Mouse (Mus musculus): ENCODE data around the gene Neurl1b.

The Neurl1b gene

DNA sequence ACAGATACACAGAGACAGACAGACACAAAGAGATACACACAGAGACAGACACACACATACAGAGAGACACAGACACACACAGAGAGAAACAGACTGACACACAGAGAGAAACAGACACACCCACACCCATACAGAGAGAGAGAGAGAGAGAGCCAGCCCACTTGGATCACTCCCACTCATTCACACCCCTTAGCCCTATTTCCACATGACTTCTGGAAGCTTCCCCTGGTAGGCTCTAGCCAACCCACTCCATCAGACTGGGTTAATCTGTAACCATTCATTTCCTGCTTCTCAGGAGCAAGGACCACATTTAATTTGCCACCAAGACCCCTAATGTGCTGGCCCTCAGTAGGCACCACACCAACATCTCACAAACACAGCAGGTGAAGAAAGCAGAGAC lies 42.9 kb downstream of the Neurl1b start:
- DNase-seq, result no peak

DNA sequence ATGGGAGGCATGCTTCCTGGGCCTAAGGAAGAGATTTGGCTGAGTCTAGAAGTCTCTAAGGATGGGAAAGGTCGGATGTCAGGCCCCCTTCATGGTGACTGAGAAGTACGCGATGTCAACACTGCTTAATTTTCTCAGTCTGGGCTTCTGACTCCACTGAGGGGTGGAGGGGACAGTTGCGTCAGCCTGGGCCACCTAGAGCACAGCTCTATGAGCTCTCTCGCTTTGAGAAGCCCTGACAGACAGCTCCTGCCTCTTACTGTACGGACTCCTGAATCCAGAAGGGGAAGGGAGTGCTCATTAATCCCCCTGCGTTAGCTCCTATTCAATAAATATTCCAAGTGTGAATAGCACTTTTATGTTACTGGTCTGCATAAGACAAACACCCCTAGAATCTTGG lies 43.4 kb downstream of the Neurl1b start:
- no peak for DNase-seq

DNA sequence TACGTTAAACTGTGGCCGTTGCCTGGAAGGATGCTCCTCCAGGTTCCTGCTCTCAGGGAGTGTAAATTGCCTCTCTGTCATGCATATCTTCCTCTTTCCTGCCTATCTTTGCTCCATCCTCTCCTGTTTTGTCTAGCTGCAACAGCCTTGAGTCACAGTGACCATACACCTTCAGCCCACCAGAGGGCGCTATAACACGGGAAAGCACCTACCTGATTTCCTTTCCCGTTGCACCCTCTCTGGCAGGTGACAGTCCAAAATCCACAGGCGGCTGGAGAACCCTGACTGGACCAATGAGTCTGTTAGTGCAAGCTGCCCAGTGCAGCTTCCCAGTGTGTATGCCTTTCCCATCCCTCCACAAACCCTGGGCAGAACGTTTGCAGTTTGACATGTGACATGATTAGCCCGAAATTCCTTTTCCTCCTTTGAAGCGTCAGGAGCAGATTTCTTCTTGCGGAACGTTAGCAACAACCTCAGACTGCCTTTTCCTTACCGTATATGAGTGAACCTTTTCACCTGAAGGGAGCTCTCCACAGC lies 48.1 kb downstream of the Neurl1b start:
- peak; percentile 77 for DNase-seq

DNA sequence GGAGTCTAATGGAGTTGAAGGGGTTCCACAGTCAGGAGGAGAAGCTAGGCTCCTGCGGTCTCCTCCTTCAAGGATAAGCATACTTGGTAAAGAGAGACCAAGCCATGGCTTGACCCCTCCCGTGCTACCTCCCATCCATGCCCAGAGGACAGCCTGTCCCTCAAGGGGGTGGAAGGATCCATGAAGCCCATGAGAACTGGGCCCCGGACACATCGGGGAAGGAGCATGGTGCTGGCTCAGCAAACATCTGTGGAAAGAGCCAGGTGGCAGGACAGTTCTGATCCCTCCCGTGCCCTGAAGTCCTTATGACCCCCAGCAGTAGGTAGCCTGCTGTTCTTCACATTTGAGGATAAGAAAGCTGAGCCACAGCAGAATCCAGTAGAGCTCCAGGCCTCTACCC lies 48.8 kb downstream of the Neurl1b start:
- DNase-seq, result no peak

DNA sequence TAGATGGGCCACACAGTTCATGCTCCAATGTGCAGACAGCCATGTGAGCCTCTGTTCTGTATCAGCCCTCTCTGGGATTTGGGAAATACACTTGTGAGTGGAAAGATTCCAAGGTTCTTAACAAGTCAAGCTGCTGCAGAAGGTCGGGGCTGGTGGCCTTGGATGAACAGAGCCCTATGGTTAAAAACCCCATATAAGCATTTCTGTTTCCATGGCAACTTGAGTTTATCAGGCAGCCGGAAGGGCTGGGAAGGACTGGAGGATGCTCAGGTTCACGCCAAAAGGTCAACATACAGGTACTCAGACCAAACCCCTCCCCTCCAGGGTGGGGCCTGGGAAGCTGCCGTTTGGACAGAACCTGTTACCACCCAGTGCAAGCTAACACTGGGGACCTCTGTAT lies 49.4 kb downstream of the Neurl1b start:
- no peak for DNase-seq

DNA sequence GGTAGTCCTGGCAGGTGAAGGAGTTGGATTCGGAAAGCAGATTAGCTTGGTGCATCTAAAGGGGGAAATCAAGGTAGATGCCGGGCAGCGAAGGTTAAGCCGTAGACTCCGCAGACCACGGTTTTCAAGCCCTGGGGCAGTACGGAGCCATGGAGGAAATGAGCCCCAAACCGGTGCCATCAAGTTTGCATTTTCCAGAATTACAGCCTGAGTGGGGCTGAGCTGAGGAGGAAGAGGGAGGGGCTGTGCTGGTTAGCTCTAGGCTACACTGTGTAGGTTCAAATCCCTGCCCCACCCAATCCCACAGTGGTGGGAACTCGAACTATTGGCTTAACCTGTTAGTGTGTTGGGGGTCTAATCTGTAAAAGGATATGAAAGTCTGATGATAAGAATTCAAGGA lies 49.9 kb downstream of the Neurl1b start:
- no peak for DNase-seq

DNA sequence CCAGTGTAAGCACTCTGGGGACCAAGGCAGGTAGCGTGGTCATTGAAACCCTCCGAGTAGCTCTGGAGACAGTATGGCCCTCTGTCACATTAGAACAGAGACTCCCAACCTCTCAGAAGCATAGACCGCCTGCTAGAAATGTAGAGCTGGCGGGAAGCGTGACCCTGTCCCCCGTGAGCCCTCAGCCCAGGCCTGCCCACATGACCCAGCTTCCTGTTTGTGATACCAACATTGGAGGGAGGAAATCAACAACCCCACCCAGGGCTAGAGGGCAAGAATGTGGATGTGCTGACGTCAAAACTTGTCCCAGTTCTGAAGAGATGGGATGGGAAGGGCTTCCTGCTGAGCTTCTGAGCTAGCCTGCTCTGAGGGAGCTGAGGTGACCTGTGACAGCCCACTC lies 50.3 kb downstream of the Neurl1b start:
- no peak for DNase-seq

DNA sequence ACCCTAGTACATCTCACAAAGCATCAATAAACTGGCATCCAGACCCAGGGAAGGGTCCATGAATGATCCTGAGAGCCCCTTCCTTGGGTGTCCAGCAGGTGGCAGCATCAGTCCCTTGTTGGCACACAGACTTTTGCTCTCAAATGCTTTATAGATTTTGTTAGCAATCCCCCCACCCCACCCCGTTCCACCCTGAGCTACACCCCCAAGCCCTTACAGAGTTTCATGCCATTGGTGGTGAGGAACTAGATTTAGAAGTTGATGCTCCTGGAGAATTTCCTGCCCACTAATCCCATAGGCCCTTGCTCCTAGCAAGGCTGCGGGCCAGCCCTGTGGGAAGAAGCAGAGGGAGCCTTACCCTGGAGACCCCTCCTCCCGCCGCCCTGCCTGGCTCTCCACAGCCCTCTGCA lies 52.1 kb downstream of the Neurl1b start:
- DNase-seq, result peak; percentile 72

DNA sequence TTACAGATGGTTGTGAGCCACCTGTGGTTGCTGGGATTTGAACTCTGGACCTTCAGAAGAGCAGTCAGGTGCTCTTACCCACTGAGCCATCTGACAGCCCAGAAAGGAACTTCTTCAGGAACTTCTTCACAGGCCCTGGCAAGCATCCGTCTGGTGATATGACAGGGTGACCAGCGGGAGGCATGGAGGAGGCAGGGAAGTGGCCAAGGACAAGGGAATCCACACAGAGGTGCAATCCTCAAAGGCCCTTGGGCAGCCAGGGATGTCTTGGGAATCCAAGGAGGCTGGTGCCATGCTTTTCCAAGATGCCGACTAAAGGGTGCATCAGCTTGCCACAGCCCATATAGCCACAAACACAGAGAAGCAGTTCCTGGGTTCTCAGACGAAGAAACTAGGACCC lies 53.0 kb downstream of the Neurl1b start:
- no peak for DNase-seq

DNA sequence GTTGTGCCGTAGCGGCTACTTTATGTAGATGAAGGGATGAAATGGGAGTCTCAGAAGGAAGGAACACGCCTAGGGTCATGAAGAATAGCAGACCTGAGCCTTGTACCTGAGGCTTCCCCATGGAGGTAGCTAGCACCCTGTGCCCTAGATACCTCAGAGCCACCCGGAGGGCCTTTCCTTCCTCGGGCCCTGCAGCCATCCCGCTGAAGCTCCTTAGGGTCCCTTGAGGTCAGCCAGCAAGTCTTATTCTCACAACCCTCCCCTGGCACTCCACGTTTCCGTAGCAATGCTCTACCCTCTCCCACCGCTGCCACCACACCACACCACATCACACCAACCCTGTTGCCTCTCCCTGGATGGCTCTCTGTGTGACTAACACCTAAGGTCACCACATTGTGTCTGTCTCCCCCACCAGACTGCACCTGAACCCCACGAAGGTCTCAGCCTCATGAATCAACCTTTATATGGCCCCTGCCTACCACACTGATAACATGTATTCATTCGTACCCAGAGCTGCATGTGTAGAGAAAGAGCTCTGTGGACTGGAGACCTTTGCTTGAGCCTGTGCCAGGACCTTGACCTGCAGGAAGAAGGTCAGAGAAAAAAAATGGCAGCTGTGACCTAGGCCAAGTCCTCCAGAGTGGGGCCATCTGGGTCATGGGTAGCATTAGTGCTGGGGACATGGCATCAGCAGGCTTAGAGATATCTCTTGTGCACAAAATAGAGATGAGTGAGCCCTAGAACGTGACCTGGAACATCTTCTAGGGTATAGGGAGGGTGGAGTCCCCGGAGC lies 53.7 kb downstream of the Neurl1b start:
- no peak for DNase-seq

DNA sequence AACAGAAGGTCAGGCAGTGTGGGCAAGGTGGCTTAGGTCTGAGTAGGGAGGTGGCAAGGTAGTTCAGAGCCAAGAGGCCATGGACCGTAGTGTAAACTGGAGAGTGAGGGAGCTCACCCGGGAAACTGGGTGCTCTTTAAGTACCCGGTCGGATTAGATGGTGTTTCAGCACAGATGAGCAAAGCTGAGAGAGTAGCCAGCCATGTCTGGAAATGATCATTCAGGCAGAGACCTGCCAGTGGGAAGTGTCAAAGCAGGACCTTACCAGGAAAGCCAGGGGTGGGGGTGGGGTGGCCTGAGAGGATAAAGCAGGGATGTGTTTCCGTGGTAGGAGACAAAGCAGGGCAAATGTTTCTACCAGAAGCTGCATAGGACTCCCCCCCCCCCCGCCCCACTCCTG lies 62.2 kb downstream of the Neurl1b start:
- no peak for DNase-seq

DNA sequence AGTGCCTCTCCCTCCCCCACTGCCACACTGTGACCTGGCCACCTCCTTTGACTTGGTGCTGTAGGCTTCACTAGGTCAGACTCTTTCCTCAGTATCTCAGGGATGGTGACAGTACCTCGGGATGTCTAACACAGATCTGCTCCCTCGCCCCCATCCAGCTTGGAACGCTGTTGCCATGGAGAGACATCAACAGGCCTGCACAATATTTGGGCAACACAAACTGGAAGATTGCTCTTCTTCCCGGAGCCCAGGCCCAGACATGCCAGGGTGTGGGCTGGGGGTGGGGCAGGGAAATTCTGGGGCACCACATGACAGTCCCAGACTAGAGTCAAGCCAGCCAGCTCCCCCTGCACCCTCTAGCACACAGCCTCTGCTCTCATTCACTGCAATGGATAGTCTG lies 64.0 kb downstream of the Neurl1b start:
- no peak for DNase-seq

DNA sequence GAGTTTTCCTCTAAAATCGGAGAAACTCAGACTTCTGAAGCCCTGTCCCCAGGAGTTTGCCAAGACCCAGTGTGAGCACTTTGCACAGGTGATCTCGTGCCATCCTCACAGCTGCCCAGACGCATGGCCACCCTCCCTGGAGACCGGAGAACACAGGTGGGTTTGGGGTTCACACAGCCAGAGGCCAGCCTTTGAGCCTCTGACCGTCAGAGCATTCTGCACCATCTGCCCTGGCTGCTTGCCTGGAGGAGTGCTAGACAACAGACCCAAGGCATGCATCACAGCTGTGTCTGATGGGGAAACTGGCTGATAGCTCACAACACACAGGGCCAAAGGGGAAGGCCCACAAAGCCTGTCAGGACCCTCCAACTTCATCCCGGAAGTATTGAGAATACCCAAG lies 65.0 kb downstream of the Neurl1b start:
- DNase-seq, result no peak

DNA sequence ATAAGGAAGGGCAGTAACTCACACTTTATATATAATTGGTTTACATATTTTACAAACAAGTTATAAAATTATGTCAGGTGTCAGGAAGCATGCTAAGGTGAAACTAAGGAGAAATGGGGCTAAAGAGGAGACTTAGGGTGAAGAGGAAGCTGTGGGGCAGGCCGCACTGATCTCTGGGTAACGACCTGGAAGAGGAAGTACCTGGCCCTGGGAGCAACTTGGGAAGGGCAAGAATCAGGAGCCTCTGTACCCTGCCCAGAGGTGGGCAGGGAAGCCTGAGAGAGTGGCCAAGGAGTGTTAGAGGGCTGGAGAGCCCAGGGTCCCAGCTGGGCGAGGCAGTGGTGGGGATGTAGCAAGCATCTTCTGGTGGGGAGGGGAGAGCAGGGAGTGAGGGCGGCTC lies 66.3 kb downstream of the Neurl1b start:
- no peak for DNase-seq

DNA sequence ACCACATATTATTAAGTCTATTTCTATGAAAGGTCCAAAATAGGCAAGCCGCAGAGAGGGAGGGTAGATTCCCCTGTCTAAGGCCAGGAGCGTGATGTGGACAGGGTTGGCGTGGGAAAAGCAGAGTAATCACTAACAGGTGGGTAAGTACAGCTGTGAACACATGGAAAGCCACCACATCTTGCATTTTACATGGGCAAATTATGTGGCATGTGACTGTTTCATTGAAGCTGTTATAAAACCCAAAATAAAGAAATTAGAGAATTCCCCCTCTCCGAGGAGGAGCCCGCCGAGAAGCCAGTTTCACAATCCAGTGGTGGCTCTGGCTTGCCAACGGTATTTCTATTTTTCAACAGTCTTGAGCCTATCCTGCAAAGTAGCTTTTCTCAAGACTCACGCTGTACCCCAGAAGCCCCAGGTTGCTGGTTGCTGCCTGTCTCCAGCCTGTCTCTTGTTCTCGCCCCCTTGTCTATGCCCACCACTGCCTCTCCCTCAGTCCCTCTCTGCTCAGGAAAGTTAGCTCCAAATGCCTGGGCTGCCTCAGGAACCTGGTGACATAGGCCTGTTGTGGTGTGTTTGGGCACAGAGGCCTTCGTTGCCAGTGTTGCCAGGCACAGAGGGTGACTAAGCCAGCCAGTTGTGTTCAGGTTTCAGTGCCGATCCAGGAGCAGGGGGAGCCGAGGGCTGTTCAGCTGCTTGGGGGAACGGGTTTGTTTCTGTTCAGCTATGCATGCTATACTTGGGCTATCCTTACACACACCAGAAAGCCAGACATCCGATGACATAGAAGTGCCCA lies 70.2 kb downstream of the Neurl1b start:
- DNase-seq, result no peak

DNA sequence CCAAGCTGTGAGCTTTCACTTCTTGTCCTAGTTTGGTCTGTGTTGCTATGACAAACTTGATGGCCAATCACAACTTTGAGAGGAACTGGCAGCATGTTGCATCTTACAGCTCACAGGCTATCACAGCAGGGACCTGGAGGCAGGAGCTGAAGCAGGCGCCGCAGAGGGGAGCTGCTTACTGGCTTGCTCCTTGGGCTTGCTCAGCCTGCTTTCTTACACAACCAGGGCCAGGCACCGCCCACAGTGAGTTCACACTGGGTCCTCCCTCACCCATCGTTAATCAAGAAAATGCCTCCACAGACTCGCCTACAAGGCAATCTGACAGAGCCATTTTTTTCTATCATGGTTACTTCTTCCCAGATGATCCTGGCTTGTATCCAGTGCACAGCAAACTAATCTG lies 72.6 kb downstream of the Neurl1b start:
- no peak for DNase-seq

DNA sequence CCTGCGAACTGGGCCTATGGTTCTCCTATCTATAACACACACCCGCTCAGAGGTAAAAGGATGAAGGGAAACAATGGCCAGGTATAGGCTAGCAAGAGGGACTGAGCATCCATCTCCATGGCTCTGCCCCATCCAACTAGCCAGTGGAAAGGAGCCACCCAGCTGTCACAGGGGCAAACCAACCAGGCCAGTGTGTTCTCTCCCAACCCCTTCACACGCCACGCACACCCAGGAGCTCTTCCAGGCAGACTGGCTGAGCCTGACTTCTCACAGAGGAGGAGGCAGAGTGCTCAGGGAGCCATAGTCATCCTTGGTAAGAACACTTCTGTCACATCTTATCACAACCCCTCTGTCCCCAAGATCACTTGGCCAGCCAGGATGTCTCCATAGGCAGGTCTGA lies 73.3 kb downstream of the Neurl1b start:
- no peak for DNase-seq

DNA sequence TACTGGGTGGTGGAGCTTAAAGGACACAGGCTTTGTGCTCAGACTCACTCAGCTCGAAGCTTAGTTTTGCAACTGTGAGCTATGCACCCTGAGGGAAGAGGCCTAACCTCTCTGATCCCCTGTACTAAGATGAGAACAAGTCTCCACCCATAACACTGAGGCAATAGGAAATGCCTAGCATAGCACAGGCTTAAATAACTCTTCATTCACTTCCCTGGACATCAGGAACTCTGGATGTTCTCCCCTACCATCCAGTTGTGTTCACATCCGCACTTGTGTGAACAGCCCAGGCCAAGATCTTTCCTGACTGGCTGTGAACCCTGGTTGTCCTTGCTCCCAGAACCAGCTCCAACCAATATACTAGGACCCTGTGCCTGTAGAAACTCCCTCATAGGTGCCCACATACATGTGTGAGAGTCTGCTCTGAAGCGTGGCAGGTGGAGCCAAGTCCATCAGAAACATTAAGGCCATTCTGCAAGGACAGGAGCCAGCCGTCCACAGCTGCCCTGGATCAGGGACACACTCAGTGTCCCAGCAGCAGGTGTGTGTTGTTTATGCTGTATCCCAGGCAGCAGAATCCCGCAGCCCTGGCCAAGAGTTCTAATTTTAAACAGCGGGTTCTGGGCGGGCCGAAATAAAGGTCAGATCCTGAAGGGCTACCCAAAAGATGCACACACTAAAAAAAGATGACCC lies 74.2 kb downstream of the Neurl1b start:
- DNase-seq, result no peak

DNA sequence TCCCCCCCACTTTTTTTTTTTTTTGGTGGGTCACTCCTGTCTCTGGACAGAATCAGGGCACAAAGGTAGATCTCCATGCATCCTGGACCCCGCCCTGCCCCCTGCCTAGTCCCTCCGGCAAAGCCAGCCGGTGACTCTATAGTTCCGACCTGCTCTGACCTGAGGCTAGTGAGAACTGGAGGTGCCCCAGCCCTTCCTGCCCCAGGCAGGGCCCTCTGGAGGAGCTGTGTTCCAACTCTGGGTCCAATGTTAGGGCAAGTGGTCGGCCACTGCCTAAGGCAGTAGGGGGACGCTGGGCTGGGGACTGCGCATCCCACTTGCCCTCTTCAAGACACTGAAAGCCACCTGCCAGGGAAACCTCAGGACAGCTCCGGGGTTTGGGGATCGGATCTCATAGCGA lies 75.4 kb downstream of the Neurl1b start:
- no peak for DNase-seq

DNA sequence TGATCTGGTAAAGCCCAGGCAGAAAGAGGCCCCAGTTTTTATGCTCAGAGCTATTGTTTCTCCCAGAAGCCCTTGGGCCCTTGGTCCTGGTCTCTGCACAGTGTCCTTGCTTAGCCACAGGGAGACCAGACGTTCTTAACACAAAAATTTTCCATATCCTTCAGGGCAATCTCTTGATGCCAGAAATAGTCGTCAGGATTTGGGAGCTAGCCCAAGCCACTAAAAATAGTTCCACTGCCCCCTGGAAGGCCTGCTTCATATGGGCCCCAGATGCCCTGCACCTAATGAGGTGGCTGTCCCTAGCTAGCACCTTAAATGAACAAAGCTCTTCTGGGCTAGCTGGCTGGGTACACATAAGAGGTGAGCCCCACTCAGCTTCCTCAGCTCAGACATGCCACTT lies 76.3 kb downstream of the Neurl1b start:
- no peak for DNase-seq

DNA sequence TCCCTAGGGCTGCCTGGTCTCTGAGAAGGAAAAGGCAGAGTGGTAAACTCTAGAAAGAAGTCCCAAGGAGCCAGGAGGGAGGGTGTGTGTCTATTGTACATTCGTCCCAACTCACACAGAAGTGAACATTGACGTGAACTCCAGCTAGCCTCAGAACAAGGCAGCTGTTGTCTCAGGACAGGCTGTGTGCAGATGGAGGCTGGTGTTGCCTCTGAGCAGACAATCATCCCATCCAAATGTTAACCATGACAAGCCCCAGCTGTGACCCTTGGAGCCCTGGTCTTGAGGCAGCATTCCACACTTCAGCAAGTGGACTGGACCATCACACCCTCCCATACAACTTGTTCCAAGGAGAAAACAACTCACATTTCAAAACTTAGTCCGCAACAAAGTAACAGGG lies 77.6 kb downstream of the Neurl1b start:
- DNase-seq, result no peak

DNA sequence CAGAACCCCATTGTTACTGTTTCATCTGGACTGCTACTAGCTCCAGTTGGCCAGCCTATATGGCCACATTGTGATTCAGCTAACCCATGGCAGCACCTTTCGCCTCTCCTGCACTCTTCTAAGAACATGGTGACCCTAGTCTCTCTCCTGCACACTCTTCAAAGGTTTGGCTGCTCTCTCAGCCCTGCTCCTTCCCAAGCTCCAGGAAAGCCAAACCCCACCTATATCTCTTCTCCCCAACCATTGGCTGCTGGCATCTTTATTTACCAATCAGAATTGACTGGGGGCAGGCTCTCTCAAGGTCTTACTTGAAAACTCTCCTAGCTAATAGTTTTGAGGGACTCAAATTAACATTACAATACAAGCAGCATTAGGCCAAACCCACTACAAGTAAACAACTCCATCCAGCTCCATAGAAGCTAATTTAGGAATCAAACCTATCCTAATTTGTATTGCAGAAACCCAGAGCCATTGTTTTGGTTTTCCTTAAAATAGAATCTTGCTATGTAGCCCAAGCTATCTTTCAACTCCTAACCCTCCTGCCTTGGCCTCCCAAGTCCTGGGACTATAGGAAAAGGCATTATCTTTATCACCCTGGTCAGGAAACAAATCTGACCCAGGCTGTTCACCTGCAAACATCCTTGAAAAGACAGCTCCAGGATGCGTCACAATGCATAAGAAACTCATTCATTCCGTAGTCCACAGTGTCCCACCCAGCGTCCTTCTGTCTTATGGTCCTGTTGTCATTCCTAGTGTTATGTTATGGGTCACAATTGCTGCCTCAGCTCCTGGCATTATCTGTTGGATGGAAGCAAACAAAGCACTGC lies 80.2 kb downstream of the Neurl1b start:
- no peak for DNase-seq
